In genomic region chr11:109425392-109426271, GRCm38 (mm10) we compare ENCODE assay signal across 8 mouse cellular contexts. TPM values are rescaled to one million over a fixed set of nuclear protein-coding genes. Genes with fewer than 3 reads are reported as not detected.
DNase-seq lines count a peak whose midpoint lies in the region; ATAC-seq lines count a peak whose summit lies in the region.

Amz2 (plus strand) TSS chr11:109425946.

- H3K27ac ChIP-seq in lung, embryonic 16.5 days (ENCODE audit: low read length) = peak within 1 kb of the TSS; percentile 82

- H3K4me1 ChIP-seq in lung, embryonic 16.5 days (replicated peaks; ENCODE audit: control insufficient read depth, insufficient read depth, low read length) = peaks cover 5% of the 10 kb centered on the region; the same call in 1 of the 2 replicates

- H3K27me3 ChIP-seq in lung, embryonic 16.5 days (ENCODE audit: control insufficient read depth, insufficient read depth, low read depth, low read length) = no peaks in the 10 kb centered on the region

- peak within 1 kb of the TSS; percentile 67 for H3K9ac ChIP-seq in lung, embryonic 16.5 days (ENCODE audit: low read length)

- under 1% methylated on average over 64 of the region's 65 CpGs for WGBS in lung, embryonic 16.5 days

- H3K4me3 ChIP-seq in lung, embryonic 16.5 days (ENCODE audit: low read length) = peak within 1 kb of the TSS; percentile 54

- ATAC-seq in hematopoietic stem cell, adult 5-6 weeks (replicated peaks in 1 of 2; ENCODE audit: insufficient read depth in 1 of 2, low FRiP score in 2 of 2, low TSS enrichment in 1 of 2, low read depth in 1 of 2, poor library complexity in 2 of 2, severe bottlenecking in 2 of 2) = peak; percentile 87
- ATAC-seq in lung, embryonic 16.5 days (ENCODE audit: low read depth) = peak; percentile 97

- DNase-seq in MEL-GATA-1-ER (ENCODE audit: extremely low read depth, low read depth) = peak; percentile 92
- DNase-seq in cerebellum, adult 8-10 months = peak; percentile 100
- peak; percentile 99 for DNase-seq in forelimb bud, embryonic 11.5 days (ENCODE audit: low read depth, low spot score)
- DNase-seq in layer of hippocampus, adult 9-10 months (ENCODE audit: low spot score) = peak; percentile 97
- peak; percentile 90 for DNase-seq in ovary, postnatal 10 days (ENCODE audit: low spot score)
- DNase-seq in thymus, postnatal 10 days (ENCODE audit: low spot score in 2 of 2) = peak; percentile 98 to 99

- H3K4me2 ChIP-seq in lung, embryonic 16.5 days (ENCODE audit: low read depth, low read length) = peak within 1 kb of the TSS; percentile 75

- peaks cover 4% of the 10 kb centered on the region; the same call in 1 of the 2 replicates for H3K9me3 ChIP-seq in lung, embryonic 16.5 days (ENCODE audit: control insufficient read depth, low read length)

- H3K36me3 ChIP-seq in lung, embryonic 16.5 days (ENCODE audit: control insufficient read depth, insufficient read depth, low read length) = peaks cover 12% of the 10 kb centered on the region

RNA-seq across cellular contexts. Expression of gene Amz2, which starts in this region (rescaled TPM):
- total RNA-seq in hematopoietic stem cell, adult 5-6 weeks (2017) = 71.4 and 80.7 TPM in 2 replicates
- polyA plus RNA-seq in lung, embryonic 16.5 days (2015; fragmentation: Nextera tagmentation; extraction: Ambion mirVana) = 40.4 and 44.0 TPM in 2 replicates

Comparison
In these comparisons a context has a peak if more than half of its experiments do, and no peak if none do; other contexts are left out.
1. Peak in every context shown above with its lines: DNase-seq, ATAC-seq, H3K4me3 ChIP-seq and H3K27ac ChIP-seq.